Mouse (Mus musculus) heart, embryonic 14.5 days (tissue): Measurements from ENCODE around the gene E2f6. TPM values are rescaled to one million over a fixed set of nuclear protein-coding genes. Genes with fewer than 3 reads are reported as not detected.
A peak's percentile ranks its signal among the peaks of the same experiment; 100 is the strongest.

ENCODE experiments used
- ATAC-seq: fragments of 200-750 bp; cut with Nextera tagmentation; 2 replicates; pipeline ENCODE4 v1.8.0; 2017; ENCODE audit warnings: low read depth, moderate TSS enrichment; ENCODE audit not compliant: insufficient number of reproducible peaks, insufficient read depth, low FRiP score
- H3K27ac ChIP-seq, 2 experiments: fragments of 200-500 bp in 1 of 2; fragments of 300-500 bp in 1 of 2; sonication (generic) in 1 of 2; replicated peaks in 1 of 2; 2 replicates each; pipeline ENCODE4 v1.5.1; 2012 to 2014; ENCODE audit warnings: low read depth in 2 of 2, low read length in 2 of 2, control low read depth in 1 of 2, mild to moderate bottlenecking in 1 of 2, mixed read lengths in 1 of 2; ENCODE audit not compliant: control insufficient read depth in 1 of 2, insufficient read depth in 1 of 2
- H3K27me3 ChIP-seq: fragments of 300-500 bp; sonication (generic); 2 replicates; pipeline ENCODE4 v1.6.1; 2014; ENCODE audit warnings: mild to moderate bottlenecking, low read length, control low read depth; ENCODE audit not compliant: control insufficient read depth, insufficient read depth
- H3K36me3 ChIP-seq: fragments of 300-500 bp; sonication (generic); 2 replicates; pipeline ENCODE4 v1.6.1; 2014; ENCODE audit warnings: mild to moderate bottlenecking, control low read depth, low read length, mixed read lengths; ENCODE audit not compliant: control insufficient read depth, insufficient read depth
- H3K4me1 ChIP-seq, 2 experiments: fragments of 200-500 bp in 1 of 2; fragments of 300-500 bp in 1 of 2; sonication (generic) in 1 of 2; 2 replicates each; pipeline ENCODE4 v1.6.1; 2012 to 2014; ENCODE audit warnings: low read length in 2 of 2, control low read depth in 1 of 2, mixed read lengths in 1 of 2; ENCODE audit not compliant: control insufficient read depth in 2 of 2, insufficient read depth in 2 of 2
- H3K4me2 ChIP-seq: fragments of 300-500 bp; sonication (generic); 2 replicates; pipeline ENCODE4 v1.6.1; 2014; ENCODE audit warnings: mild to moderate bottlenecking, low read length
- H3K4me3 ChIP-seq, 2 experiments: fragments of 200-500 bp in 1 of 2; fragments of 300-500 bp in 1 of 2; sonication (generic) in 1 of 2; 2 replicates each; pipeline ENCODE4 v1.5.1; 2012 to 2014; ENCODE audit warnings: low read length in 2 of 2, mild to moderate bottlenecking in 2 of 2, control low read depth in 1 of 2, low read depth in 1 of 2, moderate library complexity in 1 of 2; ENCODE audit not compliant: control insufficient read depth in 1 of 2, insufficient read depth in 1 of 2
- H3K9ac ChIP-seq: fragments of 300-500 bp; sonication (generic); 2 replicates; pipeline ENCODE4 v1.6.1; 2014; ENCODE audit warnings: mild to moderate bottlenecking, low read length
- H3K9me3 ChIP-seq: fragments of 300-500 bp; sonication (generic); 2 replicates; pipeline ENCODE4 v1.6.1; 2016; ENCODE audit warnings: low read length, control low read depth; ENCODE audit not compliant: control insufficient read depth
- WGBS: fragments of 180-500 bp; shearing (Covaris S2); extraction: QIAGEN DNeasy Blood & Tissue Kit; methylation state at CpG from one replicate; pipeline ENCODE4 v1.1.7; 2014; 5-methylcytosine and 5-hydroxymethylcytosine counted together
- polyA plus RNA-seq: library from polyadenylated mRNA; unstranded; fragments of >200 nt; fragmentation: Nextera tagmentation; extraction: Ambion mirVana; gene quantifications from 2 replicates; pipeline ENCODE4 v1.2.1, GENCODE M21; 2014

Gene E2f6
- polyA plus RNA-seq, 1 experiment from 2014 or later = 57.3 TPM

DNA sequence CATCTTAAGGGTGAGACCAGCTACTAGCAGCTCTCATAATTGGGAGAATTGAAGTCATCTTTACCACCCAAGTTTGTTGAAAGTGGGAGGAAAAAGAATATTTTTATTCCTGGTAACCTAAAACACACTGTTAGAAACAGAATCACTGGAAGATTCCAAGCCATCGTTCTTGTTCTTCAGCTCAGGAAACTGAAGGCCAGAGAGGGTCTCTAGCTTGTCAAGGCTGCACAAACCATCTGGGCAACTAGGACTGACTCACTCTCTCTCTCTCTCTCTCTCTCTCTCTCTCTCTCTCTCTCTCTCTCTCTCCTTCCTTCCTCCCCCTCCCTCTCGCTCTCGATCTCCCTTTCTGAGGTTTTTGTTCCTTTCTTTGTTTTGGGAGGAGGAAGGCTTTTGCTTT lies 50.2 kb downstream of the E2f6 start:
- H3K36me3 ChIP-seq = no peaks in the 10 kb centered on the region
- ATAC-seq = no peak
- no peak overlapping the region for H3K4me3 ChIP-seq
- no peak overlapping the region for H3K27ac ChIP-seq
- H3K27me3 ChIP-seq = no peaks in the 10 kb centered on the region
- H3K4me1 ChIP-seq = peaks cover 0 to 2% of the 10 kb centered on the region in 2 experiments; a peak in 2 of 4 replicates
- no peaks in the 10 kb centered on the region for H3K9me3 ChIP-seq
- H3K9ac ChIP-seq = no peak overlapping the region
- whole genome bisulfite sequencing = 51% methylated on average over 3 of the region's 3 CpGs
- H3K4me2 ChIP-seq = no peak overlapping the region

DNA sequence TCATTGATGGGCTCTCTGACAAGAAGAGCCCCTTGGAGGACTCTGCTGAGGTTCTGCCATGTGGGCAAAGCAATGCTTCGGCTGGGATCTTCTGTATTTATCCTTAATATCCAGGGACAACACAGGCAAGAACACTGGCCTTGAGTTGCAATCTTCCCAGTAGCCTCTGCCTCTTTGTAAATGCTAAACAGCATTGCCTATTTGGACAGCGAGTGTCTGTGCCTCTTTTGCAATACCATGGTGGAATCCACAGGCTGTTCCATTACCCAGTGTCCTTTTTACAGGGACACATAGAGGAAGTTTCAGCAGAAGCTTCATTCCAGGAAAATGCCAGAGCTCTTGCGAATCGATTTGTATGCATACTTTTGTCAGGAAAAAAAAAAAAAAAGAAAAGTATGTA lies 53.7 kb downstream of the E2f6 start:
- no peak for ATAC-seq
- no peak overlapping the region for H3K4me2 ChIP-seq
- H3K4me3 ChIP-seq = no peak overlapping the region
- H3K9ac ChIP-seq = no peak overlapping the region
- WGBS = 74% methylated on average over 4 of the region's 4 CpGs
- no peaks in the 10 kb centered on the region for H3K36me3 ChIP-seq
- no peak overlapping the region for H3K27ac ChIP-seq
- peaks cover 16 to 27% of the 10 kb centered on the region in 2 experiments for H3K4me1 ChIP-seq
- no peaks in the 10 kb centered on the region for H3K9me3 ChIP-seq
- H3K27me3 ChIP-seq = no peaks in the 10 kb centered on the region

DNA sequence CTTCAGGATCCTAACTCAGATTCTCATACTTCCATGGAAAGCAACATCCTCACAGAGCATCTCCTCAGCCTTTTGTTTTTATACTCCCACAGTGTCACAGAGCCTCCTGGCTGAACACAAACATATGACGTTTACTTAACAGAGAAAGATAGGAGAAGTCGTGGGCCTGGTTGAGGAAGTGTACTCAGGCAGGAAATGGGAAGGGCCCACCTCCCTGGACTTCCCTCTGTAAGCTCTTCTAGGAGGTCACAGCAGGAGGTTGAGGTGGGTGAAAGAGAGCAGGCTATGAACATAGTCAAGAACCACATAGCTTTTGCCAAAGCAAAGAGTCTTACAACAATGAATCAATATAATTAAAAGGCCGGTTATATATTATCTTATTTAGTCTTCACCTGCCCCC lies 55.1 kb downstream of the E2f6 start:
- WGBS = 45% methylated on average over 3 of the region's 3 CpGs
- H3K27me3 ChIP-seq = no peaks in the 10 kb centered on the region

GRCm38 (mm10) chr12:16866460-16866859 lies 55.7 kb downstream of the E2f6 start:
- no peaks in the 10 kb centered on the region for H3K36me3 ChIP-seq
- no peaks in the 10 kb centered on the region for H3K9me3 ChIP-seq
- no peak overlapping the region for H3K4me3 ChIP-seq
- no peak overlapping the region for H3K9ac ChIP-seq
- WGBS = 15% methylated on average over 3 of the region's 3 CpGs
- no peaks in the 10 kb centered on the region for H3K27me3 ChIP-seq
- ATAC-seq = no peak
- no peak overlapping the region for H3K4me2 ChIP-seq
- H3K4me1 ChIP-seq = peaks cover 32 to 44% of the 10 kb centered on the region in 2 experiments
- H3K27ac ChIP-seq = peak overlapping the region; percentile 70 to 74

More for the DNA sequence above, 55.1 kb downstream of the E2f6 start:
- Histone ChIP-seq H3K9ac (no peak overlapping the region), H3K27ac (peak overlapping the region; percentile 70 to 74), H3K36me3 (no peaks in the 10 kb centered on the region), H3K4me1 (peaks cover 30 to 41% of the 10 kb centered on the region in 2 experiments), H3K9me3 (no peaks in the 10 kb centered on the region), H3K4me2 (no peak overlapping the region), H3K4me3 (no peak overlapping the region)
- ATAC-seq = 0 out of 2 replicates have a peak, but pooled peaks have one; percentile 46

DNA sequence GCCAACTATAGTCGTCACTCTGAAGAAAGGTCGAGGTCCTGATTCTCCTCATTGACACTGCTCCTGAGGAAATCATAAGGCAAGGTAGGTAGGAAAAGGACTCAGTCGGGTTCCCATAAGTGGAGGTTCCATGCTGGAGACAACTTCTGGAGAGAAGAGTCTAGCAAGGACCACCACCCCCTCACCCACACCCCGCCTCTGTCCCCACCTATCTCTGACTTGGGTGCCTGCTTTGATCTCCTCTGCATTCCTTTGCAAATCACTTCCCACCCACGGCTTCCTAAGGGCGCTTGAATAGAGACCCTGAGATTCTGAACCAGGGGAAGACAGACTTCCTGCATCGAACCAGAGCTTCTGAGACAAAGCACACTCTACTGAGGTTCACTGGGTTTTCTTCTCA lies 56.5 kb downstream of the E2f6 start:
- Histone ChIP-seq H3K4me1 (peaks cover 32 to 44% of the 10 kb centered on the region in 2 experiments), H3K36me3 (no peaks in the 10 kb centered on the region), H3K4me3 (no peak overlapping the region), H3K9ac (no peak overlapping the region), H3K9me3 (no peaks in the 10 kb centered on the region), H3K27ac (no peak overlapping the region), H3K27me3 (no peaks in the 10 kb centered on the region), H3K4me2 (no peak overlapping the region)
- 72% methylated on average over 7 of the region's 7 CpGs for WGBS
- no peak for ATAC-seq

DNA sequence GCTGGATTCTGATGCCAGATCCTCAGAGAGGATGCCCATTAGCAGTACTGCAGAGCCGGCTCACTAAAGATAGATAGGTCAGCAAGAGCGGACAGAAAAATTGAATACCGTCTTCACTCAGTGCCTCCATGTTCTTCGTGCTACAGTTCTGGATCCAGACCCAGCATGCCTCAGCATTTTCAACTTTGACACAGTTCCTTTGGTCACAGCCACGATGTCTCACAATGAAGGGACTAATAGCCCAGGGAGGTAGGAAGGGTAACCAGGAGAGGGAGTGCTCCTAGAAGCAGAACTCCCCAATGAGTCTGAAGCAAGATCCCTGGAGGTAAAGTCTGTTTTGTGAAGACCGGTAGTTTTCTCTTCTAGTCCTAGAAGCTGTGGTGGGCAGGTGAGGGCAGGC lies 57.9 kb downstream of the E2f6 start:
- Histone ChIP-seq H3K27ac (peak overlapping the region; percentile 56 to 96), H3K9me3 (no peaks in the 10 kb centered on the region), H3K27me3 (no peaks in the 10 kb centered on the region), H3K4me1 (peaks cover 37 to 52% of the 10 kb centered on the region in 2 experiments), H3K36me3 (no peaks in the 10 kb centered on the region), H3K9ac (no peak overlapping the region; the same call in 1 of the 2 replicates), H3K4me2 (no peak overlapping the region), H3K4me3 (no peak overlapping the region)
- WGBS = 68% methylated on average over 6 of the region's 6 CpGs
- no peak for ATAC-seq

GRCm38 (mm10) chr12:16869091-16869778 lies 58.5 kb downstream of the E2f6 start:
- H3K9ac ChIP-seq = peak overlapping the region; percentile 14; the same call in 1 of the 2 replicates
- H3K27ac ChIP-seq = peak overlapping the region; percentile 95 to 96
- 28% methylated on average over 8 of the region's 8 CpGs for WGBS
- H3K9me3 ChIP-seq = no peaks in the 10 kb centered on the region
- no peaks in the 10 kb centered on the region for H3K36me3 ChIP-seq
- no peaks in the 10 kb centered on the region for H3K27me3 ChIP-seq
- no peak; the same call in 1 of the 2 replicates for ATAC-seq
- no peak overlapping the region for H3K4me3 ChIP-seq
- peaks cover 43 to 58% of the 10 kb centered on the region in 2 experiments for H3K4me1 ChIP-seq
- no peak overlapping the region for H3K4me2 ChIP-seq
